Mouse (Mus musculus): Measurements from ENCODE around the gene Crb2. TPM values are rescaled to one million over a fixed set of nuclear protein-coding genes. Genes with fewer than 3 reads are reported as not detected.

Gene Crb2
- polyA plus RNA-seq, 1 experiment from 2014 or later, result 0.22 TPM

GRCm38 (mm10) chr2:37767739-37768138, 8.3 kb upstream of the Crb2 start:
- Histone ChIP-seq H3K36me3 (no peaks in the 10 kb centered on the region), H3K9ac (no peak overlapping the region), H3K27me3 (0 out of 2 replicates have a peak, but pooled peaks cover 5% of the 10 kb centered on the region), H3K4me2 (no peak overlapping the region), H3K9me3 (no peaks in the 10 kb centered on the region), H3K4me3 (no peak overlapping the region), H3K4me1 (peaks cover 70% of the 10 kb centered on the region), H3K27ac (peak overlapping the region; percentile 1; the same call in 1 of the 2 replicates)
- no peak for ATAC-seq (ENCODE audit: insufficient number of reproducible peaks, insufficient read depth, low FRiP score, low TSS enrichment, low read depth)
- 58% methylated on average over 3 of the region's 3 CpGs for WGBS

DNA sequence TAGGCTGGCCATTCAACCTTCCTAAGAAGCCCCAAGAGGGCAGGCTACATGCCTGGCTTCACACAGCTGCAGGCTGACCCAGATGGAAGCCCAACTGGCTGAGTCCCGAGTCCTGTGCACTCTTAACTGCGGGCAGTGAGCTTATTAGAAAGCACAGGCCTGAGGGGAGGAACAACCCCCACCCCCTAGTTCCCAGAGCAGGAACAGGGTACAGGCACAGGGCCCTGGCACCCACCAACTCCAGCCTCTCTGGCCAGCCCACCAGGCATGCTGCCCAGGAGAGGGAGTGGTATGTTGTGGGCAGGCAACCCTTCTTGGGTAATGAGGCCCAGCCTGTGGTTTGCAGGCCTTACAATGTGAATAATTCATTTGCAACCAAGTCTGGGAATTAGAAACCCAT, 7.1 kb upstream of the Crb2 start:
- Histone ChIP-seq H3K4me1 (peaks cover 70% of the 10 kb centered on the region), H3K9me3 (no peaks in the 10 kb centered on the region), H3K36me3 (no peaks in the 10 kb centered on the region), H3K4me2 (no peak overlapping the region), H3K27me3 (0 out of 2 replicates have a peak, but pooled peaks cover 10% of the 10 kb centered on the region), H3K27ac (peak overlapping the region; percentile 35; the same call in 1 of the 2 replicates), H3K9ac (no peak overlapping the region), H3K4me3 (no peak overlapping the region)
- ATAC-seq (ENCODE audit: insufficient number of reproducible peaks, insufficient read depth, low FRiP score, low TSS enrichment, low read depth), result peak; percentile 35; the same call in 1 of the 2 replicates
- WGBS, result 42% methylated on average over 2 of the region's 2 CpGs

DNA sequence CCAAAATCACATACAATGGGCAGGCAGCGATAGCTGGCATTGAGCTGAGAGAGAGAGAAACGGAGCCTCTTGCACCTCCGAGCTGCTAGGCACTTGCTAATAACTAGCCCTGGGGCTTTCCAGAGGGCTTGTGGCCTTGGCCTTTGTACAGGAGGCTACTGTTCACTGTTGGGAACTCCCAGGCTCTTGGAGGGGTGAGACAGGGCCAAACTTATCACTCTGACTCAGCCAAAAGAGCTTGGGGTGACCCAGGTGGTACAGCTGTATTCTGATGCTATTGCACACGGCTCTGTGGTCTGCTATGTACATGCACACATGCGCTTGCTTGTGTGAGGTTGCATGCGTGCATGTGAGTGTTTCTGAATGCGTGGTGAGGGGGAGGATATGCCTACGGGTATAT, 6.3 kb upstream of the Crb2 start:
- Histone ChIP-seq H3K27me3 (0 out of 2 replicates have a peak, but pooled peaks cover 7% of the 10 kb centered on the region), H3K27ac (no peak overlapping the region), H3K9me3 (no peaks in the 10 kb centered on the region), H3K36me3 (no peaks in the 10 kb centered on the region), H3K9ac (no peak overlapping the region), H3K4me1 (peaks cover 68% of the 10 kb centered on the region), H3K4me2 (no peak overlapping the region), H3K4me3 (no peak overlapping the region)
- no peak for ATAC-seq (ENCODE audit: insufficient number of reproducible peaks, insufficient read depth, low FRiP score, low TSS enrichment, low read depth)
- 77% methylated on average over 8 of the region's 8 CpGs for WGBS

DNA sequence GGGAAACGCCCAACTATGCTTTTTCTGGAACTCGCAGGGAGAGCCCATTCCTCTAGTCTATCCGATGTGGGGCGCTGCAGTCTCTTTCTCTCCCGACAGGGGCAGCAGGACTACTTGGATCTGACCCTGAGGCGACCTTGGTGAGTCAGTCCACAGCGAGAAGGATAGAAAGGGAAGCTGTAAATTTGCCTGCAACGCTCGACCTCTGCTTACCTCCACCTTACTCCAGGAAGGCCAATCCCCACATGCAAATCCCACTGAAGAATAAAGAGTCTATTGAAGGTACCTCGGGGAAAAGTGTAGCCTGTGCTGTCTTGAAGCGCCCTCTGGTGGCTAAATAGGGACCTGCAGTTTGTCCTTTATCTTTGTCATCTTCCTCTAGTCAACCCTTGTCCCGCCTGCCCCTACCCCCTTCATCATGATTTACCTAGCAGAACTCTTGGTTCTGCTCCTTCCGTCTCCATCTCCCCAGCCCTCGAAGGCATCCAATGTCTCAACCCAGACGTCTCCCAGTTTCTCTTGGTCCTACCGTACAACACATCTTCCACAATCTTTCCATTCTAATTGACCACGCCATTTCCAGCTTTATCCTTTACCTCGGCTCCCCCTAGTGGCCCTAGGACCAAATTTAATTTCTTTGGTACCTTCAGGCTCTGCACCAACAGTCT, 4.3 kb upstream of the Crb2 start:
- WGBS, result under 1% methylated on average over 18 of the region's 18 CpGs
- Histone ChIP-seq H3K9ac (no peak overlapping the region), H3K9me3 (no peaks in the 10 kb centered on the region), H3K4me1 (peaks cover 57% of the 10 kb centered on the region), H3K4me3 (peak overlapping the region; percentile 38), H3K27ac (no peak overlapping the region), H3K36me3 (no peaks in the 10 kb centered on the region), H3K4me2 (peak overlapping the region; percentile 56), H3K27me3 (peaks cover 18% of the 10 kb centered on the region)
- ATAC-seq (ENCODE audit: insufficient number of reproducible peaks, insufficient read depth, low FRiP score, low TSS enrichment, low read depth), result peak; percentile 26

- WGBS, result 13% methylated on average over 5 of the region's 5 CpGs
- H3K36me3 ChIP-seq, result no peaks in the 10 kb centered on the region
- H3K4me2 ChIP-seq, result no peak overlapping the region
- no peak overlapping the region for H3K4me3 ChIP-seq
- no peak overlapping the region for H3K9ac ChIP-seq
- no peak for ATAC-seq (ENCODE audit: insufficient number of reproducible peaks, insufficient read depth, low FRiP score, low TSS enrichment, low read depth)
- H3K27ac ChIP-seq, result no peak overlapping the region
- H3K4me1 ChIP-seq, result peaks cover 42% of the 10 kb centered on the region
- peaks cover 37% of the 10 kb centered on the region for H3K27me3 ChIP-seq
- H3K9me3 ChIP-seq, result no peaks in the 10 kb centered on the region
Observed at GRCm38 (mm10) chr2:37774571-37774970, 1.5 kb upstream of the Crb2 start.

GRCm38 (mm10) chr2:37776611-37777411, 762 bp downstream of the Crb2 start:
- Histone ChIP-seq H3K4me2 (peak overlapping the region; percentile 58), H3K4me1 (peaks cover 36% of the 10 kb centered on the region), H3K4me3 (peak overlapping the region; percentile 28), H3K36me3 (no peaks in the 10 kb centered on the region), H3K27ac (no peak overlapping the region), H3K9me3 (no peaks in the 10 kb centered on the region), H3K27me3 (peaks cover 45% of the 10 kb centered on the region), H3K9ac (peak overlapping the region; percentile 59; the same call in 1 of the 2 replicates)
- no peak for ATAC-seq (ENCODE audit: insufficient number of reproducible peaks, insufficient read depth, low FRiP score, low TSS enrichment, low read depth)
- WGBS, result 17% methylated on average over 20 of the region's 20 CpGs

GRCm38 (mm10) chr2:37777958-37778720, 2.1 kb downstream of the Crb2 start:
- Histone ChIP-seq H3K4me1 (peaks cover 40% of the 10 kb centered on the region), H3K4me2 (no peak overlapping the region), H3K9ac (no peak overlapping the region), H3K9me3 (no peaks in the 10 kb centered on the region), H3K27ac (no peak overlapping the region), H3K4me3 (no peak overlapping the region), H3K27me3 (peaks cover 50% of the 10 kb centered on the region), H3K36me3 (no peaks in the 10 kb centered on the region)
- WGBS, result 35% methylated on average over 10 of the region's 10 CpGs
- ATAC-seq (ENCODE audit: insufficient number of reproducible peaks, insufficient read depth, low FRiP score, low TSS enrichment, low read depth), result no peak

- Histone ChIP-seq H3K4me3 (peak overlapping the region; percentile 20; the same call in 1 of the 2 replicates), H3K27ac (no peak overlapping the region), H3K9me3 (no peaks in the 10 kb centered on the region), H3K4me2 (peak overlapping the region; percentile 53), H3K27me3 (peaks cover 53% of the 10 kb centered on the region), H3K36me3 (no peaks in the 10 kb centered on the region), H3K9ac (peak overlapping the region; percentile 17; the same call in 1 of the 2 replicates), H3K4me1 (peaks cover 40% of the 10 kb centered on the region)
- no peak for ATAC-seq (ENCODE audit: insufficient number of reproducible peaks, insufficient read depth, low FRiP score, low TSS enrichment, low read depth)
- 3% methylated on average over 14 of the region's 14 CpGs for WGBS
Observed at GRCm38 (mm10) chr2:37780270-37780929, 4.4 kb downstream of the Crb2 start.

- no peak overlapping the region for H3K9ac ChIP-seq
- no peak for ATAC-seq (ENCODE audit: insufficient number of reproducible peaks, insufficient read depth, low FRiP score, low TSS enrichment, low read depth)
- WGBS, result 21% methylated on average over 3 of the region's 3 CpGs
- H3K4me2 ChIP-seq, result no peak overlapping the region
- peaks cover 35% of the 10 kb centered on the region for H3K4me1 ChIP-seq
- peaks cover 52% of the 10 kb centered on the region for H3K27me3 ChIP-seq
- no peak overlapping the region for H3K4me3 ChIP-seq
- no peaks in the 10 kb centered on the region for H3K36me3 ChIP-seq
- H3K9me3 ChIP-seq, result no peaks in the 10 kb centered on the region
- no peak overlapping the region for H3K27ac ChIP-seq
Observed at GRCm38 (mm10) chr2:37781421-37781820, 5.4 kb downstream of the Crb2 start.

- WGBS, result 12% methylated on average over 7 of the region's 7 CpGs
- Histone ChIP-seq H3K27me3 (peaks cover 52% of the 10 kb centered on the region), H3K4me2 (no peak overlapping the region), H3K4me3 (no peak overlapping the region), H3K36me3 (no peaks in the 10 kb centered on the region), H3K9me3 (no peaks in the 10 kb centered on the region), H3K4me1 (peaks cover 34% of the 10 kb centered on the region), H3K27ac (no peak overlapping the region), H3K9ac (no peak overlapping the region)
- no peak for ATAC-seq (ENCODE audit: insufficient number of reproducible peaks, insufficient read depth, low FRiP score, low TSS enrichment, low read depth)
Observed at GRCm38 (mm10) chr2:37782002-37782401, 6.0 kb downstream of the Crb2 start.

- ATAC-seq (ENCODE audit: insufficient number of reproducible peaks, insufficient read depth, low FRiP score, low TSS enrichment, low read depth), result no peak
- Histone ChIP-seq H3K36me3 (no peaks in the 10 kb centered on the region), H3K27ac (no peak overlapping the region), H3K9me3 (no peaks in the 10 kb centered on the region), H3K4me3 (no peak overlapping the region), H3K9ac (no peak overlapping the region), H3K27me3 (peaks cover 50% of the 10 kb centered on the region), H3K4me2 (no peak overlapping the region), H3K4me1 (peaks cover 26% of the 10 kb centered on the region)
- 72% methylated on average over 5 of the region's 5 CpGs for WGBS
Observed at GRCm38 (mm10) chr2:37784473-37784872, 8.4 kb downstream of the Crb2 start.

Measured in embryonic facial prominence, embryonic 13.5 days (tissue).